Mouse (Mus musculus) spleen, adult 2 months (tissue): ENCODE measurements at regions not wholly inside any gene's neighbourhood (a gene's known extent, or its start where the extent isn't known, plus 50 kb on each side); places are given as distances from the start of the nearest gene placed in this dataset.

Experiments
- DNase-seq, 2 experiments: peaks; one replicate each; pipeline versions ENCODE4 v3.0.0 to v3.0.0-alpha.2; 2012 to 2021; ENCODE audit warnings: low spot score in 2 of 2, low read depth in 1 of 2
- H3K27ac ChIP-seq: fragments of 200-500 bp; 2 replicates; pipeline ENCODE4 v1.5.1; 2012; ENCODE audit warnings: low read length, inconsistent platforms; ENCODE audit not compliant: insufficient read depth
- H3K27me3 ChIP-seq: fragments of 200-500 bp; 2 replicates; pipeline ENCODE4 v1.6.1; 2012; ENCODE audit warnings: mild to moderate bottlenecking, moderate library complexity, low read length, inconsistent platforms; ENCODE audit not compliant: control insufficient read depth, insufficient read depth
- H3K36me3 ChIP-seq: fragments of 200-500 bp; 2 replicates; pipeline ENCODE4 v1.6.1; 2012; ENCODE audit warnings: mild to moderate bottlenecking, low read length, inconsistent platforms; ENCODE audit not compliant: control insufficient read depth, insufficient read depth
- H3K4me1 ChIP-seq: fragments of 200-500 bp; 2 replicates; pipeline ENCODE4 v1.6.1; 2011; ENCODE audit warnings: inconsistent platforms; ENCODE audit not compliant: control insufficient read depth, insufficient read depth, insufficient read length
- H3K4me3 ChIP-seq: fragments of 200-500 bp; 2 replicates; pipeline ENCODE4 v1.5.1; 2011; ENCODE audit warnings: mild to moderate bottlenecking, inconsistent platforms; ENCODE audit not compliant: insufficient read depth, insufficient read length; ENCODE audit errors: extremely low read depth
- CTCF ChIP-seq: fragments of 200-500 bp; IDR thresholded peaks from 2 replicates; pipeline ENCODE4 v1.5.1; 2011; ENCODE audit warnings: mild to moderate bottlenecking, inconsistent platforms; ENCODE audit not compliant: insufficient read depth, insufficient read length, insufficient replicate concordance; ENCODE audit errors: extremely low read depth
- POLR2A ChIP-seq: fragments of 200-500 bp; IDR thresholded peaks from 2 replicates; pipeline ENCODE4 v1.6.1; 2011; ENCODE audit warnings: low read depth, low read length, inconsistent platforms
- WGBS: fragments of 180-500 bp; shearing (Covaris S2); methylation state at CpG from one replicate; pipeline ENCODE4 v1.1.7; 2018; 5-methylcytosine and 5-hydroxymethylcytosine counted together

GRCm38 (mm10) chr17:73055611-73056010, 52.2 kb upstream of the Lclat1 start:
- H3K27me3 ChIP-seq = no peaks in the 10 kb centered on the region
- no peak overlapping the region for H3K4me3 ChIP-seq
- TF ChIP-seq CTCF (no peak), POLR2A (no peak)
- H3K4me1 ChIP-seq = peaks cover 16% of the 10 kb centered on the region; the same call in 1 of the 2 replicates
- no peak overlapping the region for H3K27ac ChIP-seq
- H3K36me3 ChIP-seq = no peaks in the 10 kb centered on the region
- 92% methylated on average over 6 of the region's 6 CpGs for WGBS
- no peak for DNase-seq

- Histone ChIP-seq H3K4me1 (peaks cover 16% of the 10 kb centered on the region; the same call in 1 of the 2 replicates), H3K4me3 (no peak overlapping the region), H3K27me3 (no peaks in the 10 kb centered on the region), H3K36me3 (no peaks in the 10 kb centered on the region), H3K27ac (no peak overlapping the region)
- 90% methylated on average over 2 of the region's 2 CpGs for WGBS
- TF ChIP-seq CTCF = no peak
- no peak for DNase-seq
Observed at GRCm38 (mm10) chr17:73056616-73057015, 51.2 kb upstream of the Lclat1 start.
